Mouse (Mus musculus) E14TG2a.4 (cell line): Measurements from ENCODE around the gene Rbm47.

Experiments used
- CTCF ChIP-seq: conservative IDR thresholded peaks from 2 replicates; pipeline ENCODE4 v1.5.1; 2014; ENCODE audit warnings: low read length
- NANOG ChIP-seq: IDR thresholded peaks from 2 replicates; pipeline ENCODE4 v1.6.1; 2014; ENCODE audit warnings: borderline replicate concordance, low read length, mixed read lengths
- POU5F1 ChIP-seq: IDR thresholded peaks from 2 replicates; pipeline ENCODE4 v1.6.1; 2014; ENCODE audit warnings: low read length, borderline replicate concordance

GRCm38 (mm10) chr5:66077416-66077815 is 95.5 kb downstream of the Rbm47 start:
- no peak for TF ChIP-seq CTCF
- TF ChIP-seq POU5F1: no peak
- no peak for TF ChIP-seq NANOG
